Mouse (Mus musculus): ENCODE measurements around the gene Ankrd53. TPM values are rescaled to one million over a fixed set of nuclear protein-coding genes. Genes with fewer than 3 reads are reported as not detected.
A peak's percentile ranks its signal among the peaks of the same experiment; 100 is the strongest.

The Ankrd53 gene
- polyA plus RNA-seq, 1 experiment from 2014 or later: 0.17 TPM

DNA sequence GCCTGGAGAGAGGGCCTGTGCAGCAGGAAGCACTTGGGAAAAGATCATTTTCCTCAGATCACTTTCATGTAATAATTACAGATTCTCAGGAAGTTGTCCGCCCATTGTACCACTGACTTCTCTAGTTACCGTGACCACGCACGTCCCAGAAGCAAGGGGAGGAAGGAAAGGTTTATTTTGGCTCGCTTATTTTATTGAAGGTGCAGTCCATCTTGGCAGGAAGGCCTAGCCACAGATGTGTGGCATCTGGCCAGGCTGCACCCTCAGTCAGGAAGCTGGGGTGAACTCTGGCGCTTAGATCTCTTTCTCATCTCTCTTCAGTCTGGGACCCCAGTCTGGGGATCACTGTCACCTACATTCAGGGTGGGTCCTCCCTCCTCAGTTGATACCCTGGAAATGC is 23.8 kb upstream of the Ankrd53 start:
- no peak overlapping the region for H3K4me3 ChIP-seq (replicated peaks)
- H3K4me2 ChIP-seq (replicated peaks): no peak overlapping the region
- H3K27me3 ChIP-seq: 0 out of 2 replicates have a peak, but pooled peaks cover 1% of the 10 kb centered on the region
- peaks cover 7% of the 10 kb centered on the region; the same call in 1 of the 2 replicates for H3K9me3 ChIP-seq
- no peak overlapping the region for H3K27ac ChIP-seq
- ATAC-seq: no peak
- no peaks in the 10 kb centered on the region for H3K4me1 ChIP-seq (replicated peaks)
- 89% methylated on average over 6 of the region's 6 CpGs for WGBS
- H3K36me3 ChIP-seq: no peaks in the 10 kb centered on the region
- H3K9ac ChIP-seq (replicated peaks): no peak overlapping the region

DNA sequence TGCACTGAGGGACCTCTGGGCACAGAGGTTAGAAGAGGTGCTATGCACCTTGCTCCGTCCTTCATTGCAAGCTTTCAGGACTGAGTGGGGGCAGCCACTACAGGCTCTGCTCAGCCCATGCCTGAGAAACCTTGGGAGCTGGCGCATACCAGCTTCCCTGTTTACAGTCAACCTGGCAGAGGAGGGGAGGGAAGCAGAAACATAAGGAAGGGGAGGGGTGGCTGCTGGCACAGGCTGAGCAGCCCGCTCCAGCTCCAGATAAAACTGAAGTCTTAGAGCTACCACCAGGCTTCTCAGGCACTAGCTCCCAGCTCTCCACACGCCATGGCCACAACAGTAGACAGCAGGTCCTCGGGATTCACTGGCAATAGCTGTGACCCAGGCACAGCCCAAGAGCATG is 19.7 kb upstream of the Ankrd53 start, which contains the start of gene Atp6v1b1:
Atp6v1b1 (plus strand) TSS at position 230 of the 400 bp plus-strand sequence.
- Histone ChIP-seq H3K36me3 (no peaks in the 10 kb centered on the region), H3K4me1 (replicated peaks) (no peaks in the 10 kb centered on the region), H3K9ac (replicated peaks) (no peak within 1 kb of the TSS), H3K4me2 (replicated peaks) (no peak within 1 kb of the TSS), H3K9me3 (no peaks in the 10 kb centered on the region), H3K27me3 (peaks cover 8% of the 10 kb centered on the region; the same call in 1 of the 2 replicates), H3K27ac (no peak within 1 kb of the TSS), H3K4me3 (replicated peaks) (no peak within 1 kb of the TSS)
- WGBS: 62% methylated on average over 5 of the region's 5 CpGs
- ATAC-seq: no peak

DNA sequence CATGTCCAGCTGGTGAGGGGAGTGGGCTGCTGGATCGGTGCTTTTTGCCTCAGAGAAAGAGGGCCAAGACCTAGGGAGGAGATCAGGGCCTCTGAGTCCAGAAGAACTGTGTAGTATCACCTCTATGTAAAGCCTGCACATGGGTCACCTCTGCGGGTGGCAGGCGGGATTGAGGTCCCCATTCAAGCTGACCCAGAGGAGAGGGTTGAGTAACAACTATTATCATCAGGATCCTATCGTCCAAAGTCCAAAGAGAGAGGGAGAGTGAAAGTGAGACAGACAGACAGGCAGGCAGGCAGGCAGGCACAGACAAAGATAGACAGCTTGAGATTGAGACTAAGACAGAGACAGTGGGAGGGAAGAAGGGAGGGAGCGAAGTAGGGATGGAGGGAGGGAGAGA is 19.2 kb upstream of the Ankrd53 start:
- Histone ChIP-seq H3K27me3 (peaks cover 12% of the 10 kb centered on the region; the same call in 1 of the 2 replicates), H3K36me3 (no peaks in the 10 kb centered on the region), H3K4me2 (replicated peaks) (no peak overlapping the region), H3K9me3 (no peaks in the 10 kb centered on the region), H3K27ac (no peak overlapping the region), H3K4me3 (replicated peaks) (no peak overlapping the region), H3K4me1 (replicated peaks) (no peaks in the 10 kb centered on the region), H3K9ac (replicated peaks) (no peak overlapping the region)
- WGBS: 62% methylated on average over 5 of the region's 5 CpGs
- ATAC-seq: no peak

DNA sequence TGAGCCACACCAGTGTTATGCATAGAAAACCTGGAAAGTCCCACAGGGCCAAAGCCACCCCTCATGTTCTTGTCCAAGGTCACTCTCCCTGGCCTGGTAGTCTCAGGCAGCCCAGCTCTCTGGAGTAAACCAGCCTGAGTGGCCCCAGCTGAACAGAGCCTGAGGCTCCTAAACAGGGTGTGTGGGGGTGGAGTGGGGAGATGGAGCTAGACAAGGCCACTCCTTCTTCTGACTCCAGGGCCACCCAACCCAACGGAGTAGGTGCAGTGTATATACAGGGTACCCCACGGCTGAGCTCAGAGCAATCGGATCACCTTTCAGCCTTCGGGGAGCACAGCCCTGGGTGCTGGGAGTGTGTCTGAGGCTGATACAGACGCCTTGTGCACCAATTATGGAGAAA is 18.3 kb upstream of the Ankrd53 start:
- Histone ChIP-seq H3K27ac (no peak overlapping the region), H3K4me2 (replicated peaks) (no peak overlapping the region), H3K9me3 (no peaks in the 10 kb centered on the region), H3K27me3 (peaks cover 14% of the 10 kb centered on the region; the same call in 1 of the 2 replicates), H3K36me3 (no peaks in the 10 kb centered on the region), H3K9ac (replicated peaks) (no peak overlapping the region), H3K4me1 (replicated peaks) (no peaks in the 10 kb centered on the region), H3K4me3 (replicated peaks) (no peak overlapping the region)
- 70% methylated on average over 5 of the region's 5 CpGs for WGBS
- ATAC-seq: no peak

DNA sequence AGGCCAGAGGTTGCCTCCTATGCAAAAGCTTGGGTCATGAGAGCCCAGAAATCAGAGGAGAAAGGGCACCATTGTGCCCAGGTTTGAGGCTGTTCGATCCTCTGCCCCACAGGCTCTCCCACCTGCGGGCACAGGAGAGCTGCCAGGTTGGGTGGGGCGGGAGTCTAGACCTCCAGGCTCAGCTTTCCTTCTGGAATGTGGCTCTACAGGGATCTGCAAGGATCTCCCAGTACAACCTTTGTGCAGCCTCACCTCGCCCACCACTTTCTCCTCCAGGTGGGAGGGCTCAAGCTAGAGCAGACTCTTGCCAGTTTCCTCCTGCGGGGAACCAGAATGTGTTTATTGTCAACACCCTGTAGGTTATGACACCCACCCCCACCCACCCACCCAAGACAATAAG is 17.9 kb upstream of the Ankrd53 start:
- no peaks in the 10 kb centered on the region for H3K36me3 ChIP-seq
- H3K27ac ChIP-seq: no peak overlapping the region
- ATAC-seq: no peak
- no peaks in the 10 kb centered on the region for H3K4me1 ChIP-seq (replicated peaks)
- H3K9me3 ChIP-seq: no peaks in the 10 kb centered on the region
- no peak overlapping the region for H3K9ac ChIP-seq (replicated peaks)
- peaks cover 16% of the 10 kb centered on the region; the same call in 1 of the 2 replicates for H3K27me3 ChIP-seq
- no peak overlapping the region for H3K4me3 ChIP-seq (replicated peaks)
- 68% methylated on average over 5 of the region's 5 CpGs for WGBS
- H3K4me2 ChIP-seq (replicated peaks): no peak overlapping the region

GRCm38 (mm10) chr6:83745466-83745865 is 17.0 kb upstream of the Ankrd53 start:
- WGBS: 44% methylated on average over 2 of the region's 2 CpGs
- Histone ChIP-seq H3K4me3 (replicated peaks) (no peak overlapping the region), H3K27ac (no peak overlapping the region), H3K4me2 (replicated peaks) (no peak overlapping the region), H3K9me3 (no peaks in the 10 kb centered on the region), H3K9ac (replicated peaks) (no peak overlapping the region), H3K4me1 (replicated peaks) (no peaks in the 10 kb centered on the region), H3K27me3 (peaks cover 16% of the 10 kb centered on the region; the same call in 1 of the 2 replicates), H3K36me3 (no peaks in the 10 kb centered on the region)
- no peak for ATAC-seq

DNA sequence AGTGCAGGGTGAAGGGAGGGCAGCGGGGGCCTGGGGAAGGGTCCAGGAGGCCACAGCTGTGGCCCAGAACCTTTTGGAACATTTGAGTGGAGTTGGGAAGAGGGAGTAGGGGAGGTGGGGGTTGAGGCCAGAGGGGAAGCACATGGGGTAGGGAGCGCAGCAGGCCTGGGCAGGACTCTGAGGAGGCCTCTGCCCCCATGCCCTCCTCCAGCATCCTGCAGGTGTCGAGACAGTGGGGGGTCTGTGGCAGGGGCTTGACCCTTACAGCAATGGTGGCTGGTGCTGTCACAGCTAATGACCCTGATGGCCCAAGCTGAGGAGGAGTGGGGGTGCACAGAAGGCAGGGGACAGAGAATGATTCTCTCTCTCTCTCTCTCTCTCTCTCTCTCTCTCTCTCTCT is 13.2 kb upstream of the Ankrd53 start:
- Histone ChIP-seq H3K4me1 (replicated peaks) (no peaks in the 10 kb centered on the region), H3K27ac (no peak overlapping the region), H3K9ac (replicated peaks) (no peak overlapping the region), H3K9me3 (no peaks in the 10 kb centered on the region), H3K27me3 (peaks cover 40% of the 10 kb centered on the region), H3K36me3 (no peaks in the 10 kb centered on the region), H3K4me3 (replicated peaks) (no peak overlapping the region), H3K4me2 (replicated peaks) (no peak overlapping the region)
- 45% methylated on average over 3 of the region's 3 CpGs for WGBS
- ATAC-seq: 0 out of 2 replicates have a peak, but pooled peaks have one; percentile 15

- WGBS: 8% methylated on average over 11 of the region's 11 CpGs
Observed at GRCm38 (mm10) chr6:83750171-83750684, 12.2 kb upstream of the Ankrd53 start.

DNA sequence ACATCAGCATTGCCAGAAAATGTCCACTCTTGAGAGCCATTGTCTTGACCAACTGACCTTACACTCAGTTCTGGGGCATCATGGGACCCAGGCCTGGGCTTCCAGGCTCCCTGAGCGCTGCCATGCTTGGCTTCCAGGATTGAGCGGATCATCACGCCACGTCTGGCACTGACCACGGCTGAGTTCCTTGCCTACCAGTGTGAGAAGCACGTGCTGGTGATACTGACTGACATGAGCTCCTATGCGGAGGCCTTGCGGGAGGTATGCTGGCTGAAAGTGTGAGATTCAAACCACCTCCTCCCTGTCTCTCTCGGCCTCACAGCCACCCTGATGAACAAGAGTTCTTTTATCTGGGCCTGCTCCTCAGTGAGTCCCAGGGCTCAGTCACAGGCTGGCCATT is 6.4 kb upstream of the Ankrd53 start:
- no peaks in the 10 kb centered on the region for H3K9me3 ChIP-seq
- no peaks in the 10 kb centered on the region for H3K36me3 ChIP-seq
- H3K4me2 ChIP-seq (replicated peaks): no peak overlapping the region
- H3K9ac ChIP-seq (replicated peaks): no peak overlapping the region
- H3K4me1 ChIP-seq (replicated peaks): peaks cover 7% of the 10 kb centered on the region
- WGBS: 72% methylated on average over 9 of the region's 9 CpGs
- ATAC-seq: no peak
- peaks cover 74% of the 10 kb centered on the region for H3K27me3 ChIP-seq
- H3K4me3 ChIP-seq (replicated peaks): no peak overlapping the region
- H3K27ac ChIP-seq: no peak overlapping the region

More at GRCm38 (mm10) chr6:83750171-83750684, 12.2 kb upstream of the Ankrd53 start:
- Histone ChIP-seq H3K9me3 (no peaks in the 10 kb centered on the region), H3K9ac (replicated peaks) (no peak overlapping the region), H3K27ac (no peak overlapping the region), H3K27me3 (peaks cover 43% of the 10 kb centered on the region), H3K4me1 (replicated peaks) (no peaks in the 10 kb centered on the region), H3K4me3 (replicated peaks) (no peak overlapping the region), H3K36me3 (no peaks in the 10 kb centered on the region), H3K4me2 (replicated peaks) (no peak overlapping the region)
- no peak for ATAC-seq

- no peak overlapping the region for H3K27ac ChIP-seq
- peak overlapping the region; percentile 53 for H3K4me2 ChIP-seq (replicated peaks)
- H3K36me3 ChIP-seq: peaks cover 5% of the 10 kb centered on the region; the same call in 1 of the 2 replicates
- H3K27me3 ChIP-seq: peaks cover 65% of the 10 kb centered on the region
- 0 out of 2 replicates have a peak, but pooled peaks have one; percentile 31 for ATAC-seq
- H3K9me3 ChIP-seq: no peaks in the 10 kb centered on the region
- peak overlapping the region; percentile 23; the same call in 1 of the 2 replicates for H3K9ac ChIP-seq (replicated peaks)
- 2% methylated on average over 35 of the region's 35 CpGs for WGBS
- H3K4me1 ChIP-seq (replicated peaks): peaks cover 14% of the 10 kb centered on the region
- peak overlapping the region; percentile 24 for H3K4me3 ChIP-seq (replicated peaks)
Observed at GRCm38 (mm10) chr6:83762880-83763431, 512 bp downstream of the Ankrd53 start.

- 93% methylated on average over 3 of the region's 3 CpGs for WGBS
- peaks cover 40% of the 10 kb centered on the region for H3K36me3 ChIP-seq
Observed at GRCm38 (mm10) chr6:83766982-83767381, 4.5 kb downstream of the Ankrd53 start.

DNA sequence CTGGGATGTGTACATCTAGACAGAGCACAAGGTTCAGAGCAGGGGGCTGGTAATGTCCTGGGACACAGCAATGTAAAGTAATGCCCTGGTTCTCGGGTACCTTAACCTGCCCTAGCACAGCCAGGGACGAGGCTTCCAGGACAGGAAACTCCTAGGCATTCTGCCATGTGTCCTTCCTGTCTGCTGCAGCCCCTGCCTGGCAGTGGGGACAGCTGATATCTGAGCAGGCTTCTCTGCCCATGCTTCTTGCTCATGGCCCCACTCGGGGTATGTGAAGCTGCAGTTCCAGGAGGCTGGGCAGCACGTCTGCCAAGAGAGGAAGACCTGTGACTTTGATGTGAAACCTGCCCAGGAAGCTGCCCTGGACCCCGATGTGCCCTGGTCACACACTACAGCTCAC is 6.0 kb downstream of the Ankrd53 start:
- no peak for ATAC-seq
- Histone ChIP-seq H3K36me3 (peaks cover 54% of the 10 kb centered on the region), H3K27me3 (peaks cover 18% of the 10 kb centered on the region), H3K4me1 (replicated peaks) (peaks cover 6% of the 10 kb centered on the region; the same call in 1 of the 2 replicates), H3K27ac (no peak overlapping the region), H3K4me2 (replicated peaks) (no peak overlapping the region), H3K9ac (replicated peaks) (no peak overlapping the region), H3K4me3 (replicated peaks) (no peak overlapping the region), H3K9me3 (no peaks in the 10 kb centered on the region)
- 90% methylated on average over 5 of the region's 5 CpGs for WGBS

More at GRCm38 (mm10) chr6:83766982-83767381, 4.5 kb downstream of the Ankrd53 start:
- no peak overlapping the region for H3K27ac ChIP-seq
- H3K4me2 ChIP-seq (replicated peaks): no peak overlapping the region
- no peak for ATAC-seq
- no peaks in the 10 kb centered on the region for H3K9me3 ChIP-seq
- no peak overlapping the region for H3K9ac ChIP-seq (replicated peaks)
- H3K4me1 ChIP-seq (replicated peaks): peaks cover 9% of the 10 kb centered on the region
- peaks cover 33% of the 10 kb centered on the region for H3K27me3 ChIP-seq
- no peak overlapping the region for H3K4me3 ChIP-seq (replicated peaks)

Measured in midbrain, embryonic 13.5 days (tissue).